Mouse (Mus musculus): Measurements from ENCODE around the gene Auh. TPM values are rescaled to one million over a fixed set of nuclear protein-coding genes. Genes with fewer than 3 reads are reported as not detected.

The Auh gene
- total RNA-seq, 2 experiments from 2014 or later: 107 to 115 TPM

DNA sequence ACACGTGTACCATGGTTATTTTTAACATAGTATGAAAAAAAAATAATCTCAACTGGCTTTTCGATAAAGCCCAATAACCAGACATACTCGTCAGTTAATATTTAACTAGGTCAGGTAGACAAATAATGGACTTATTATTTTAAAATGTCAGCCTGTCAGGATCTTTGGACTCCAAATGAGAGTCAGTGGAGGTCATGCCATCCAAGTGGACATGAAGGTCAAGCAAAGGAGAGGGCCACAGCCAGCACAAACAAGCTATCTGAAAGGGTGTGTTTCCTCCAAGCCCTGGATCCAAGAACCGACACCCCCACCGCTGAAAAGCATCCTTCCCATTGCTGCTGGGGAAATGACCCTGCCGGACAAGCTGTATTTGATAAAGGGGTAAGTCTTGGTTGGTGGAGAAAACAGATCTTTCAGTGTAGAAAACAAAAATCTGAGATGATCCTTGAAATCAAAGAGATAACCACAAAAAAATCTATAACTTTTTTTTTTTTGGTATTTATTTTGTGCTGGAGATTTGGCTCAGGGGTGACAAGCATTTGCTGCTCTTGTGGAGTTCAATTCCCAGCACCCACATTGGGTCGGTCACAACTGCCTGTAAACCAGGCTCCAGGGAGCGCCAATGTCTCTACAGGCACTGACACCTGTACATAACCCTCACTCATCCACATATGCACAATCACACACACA is 96.9 kb downstream of the Auh start:
- no peak for DNase-seq

DNA sequence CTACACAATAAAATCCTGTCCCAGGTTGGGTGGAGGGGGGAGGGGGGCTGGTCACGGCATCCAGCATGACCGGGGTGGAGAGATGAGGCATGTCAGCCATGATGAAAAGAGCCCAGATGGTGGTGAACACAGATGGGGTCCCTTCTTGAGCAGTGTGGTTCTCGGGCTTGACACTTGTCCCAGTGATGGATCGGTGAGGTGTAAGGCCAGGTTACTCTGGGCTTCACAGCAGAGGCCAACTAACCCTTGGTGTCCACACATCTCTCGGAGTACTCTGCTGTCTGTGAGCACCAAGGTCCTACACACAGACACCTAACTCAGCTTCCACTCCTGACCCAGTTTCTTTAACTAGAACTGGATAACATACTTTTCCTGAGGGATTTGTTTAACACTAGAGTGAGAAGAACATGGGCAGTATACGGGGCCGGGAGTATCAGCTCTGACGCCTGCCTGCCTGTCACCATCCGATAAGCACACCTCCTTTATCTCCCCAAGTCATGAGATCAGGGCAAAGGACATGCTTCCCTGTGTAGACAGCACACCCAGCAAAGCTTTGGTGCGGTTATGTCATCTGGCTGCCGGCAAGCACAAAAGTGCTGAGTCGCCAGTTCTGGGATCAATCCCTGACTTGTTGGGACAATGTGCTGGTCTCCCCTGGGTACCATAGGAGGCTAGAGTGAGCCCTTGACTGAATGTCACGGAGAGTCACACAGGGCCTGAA is 98.3 kb downstream of the Auh start:
- DNase-seq: no peak

DNA sequence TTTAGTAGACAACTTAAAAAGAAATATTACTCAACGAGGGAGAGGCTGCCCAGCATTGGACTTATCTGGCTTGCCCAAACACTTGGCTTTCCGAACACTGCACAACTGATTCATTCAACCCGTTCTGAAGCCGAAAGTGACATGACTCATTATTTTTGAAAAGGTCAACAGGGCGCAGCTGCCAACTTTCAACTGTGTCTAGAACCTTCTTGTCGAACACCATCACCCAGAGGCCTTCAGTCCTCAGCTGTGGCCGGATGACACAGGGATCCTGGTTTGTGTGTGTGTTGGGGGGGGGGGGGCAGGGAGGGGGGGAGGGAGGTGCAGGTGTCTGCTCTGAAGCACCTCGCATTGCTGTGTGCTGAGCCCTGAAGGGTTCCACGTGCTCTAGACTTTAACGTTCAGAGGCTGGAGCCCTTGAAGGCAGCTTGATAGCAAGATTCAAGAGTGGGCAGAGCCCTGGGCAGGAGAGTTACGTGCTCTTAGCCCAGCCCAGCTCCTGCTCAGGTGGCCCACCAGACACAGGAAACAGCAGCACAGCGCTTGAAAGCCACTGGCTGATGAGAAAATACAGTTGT is 100.4 kb downstream of the Auh start:
- DNase-seq: no peak

DNA sequence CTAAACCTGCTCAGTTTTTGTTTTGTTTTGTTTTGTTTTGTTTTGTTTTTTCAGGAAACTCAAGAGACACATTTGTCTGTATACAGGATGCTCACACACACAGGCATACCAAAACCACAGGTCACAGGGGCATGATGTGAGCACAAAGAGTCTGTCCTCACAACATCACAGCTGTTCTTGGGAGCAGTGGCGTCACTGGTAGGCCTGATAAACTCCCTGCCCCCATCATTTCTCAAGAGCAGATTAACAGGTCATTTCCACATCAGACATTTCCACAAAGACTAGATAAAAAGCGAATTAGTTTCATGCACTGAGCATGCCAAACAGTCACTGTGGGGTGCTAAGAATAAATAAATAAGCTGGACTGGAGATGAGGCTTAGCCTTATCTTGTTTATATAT is 101.3 kb downstream of the Auh start:
- DNase-seq: no peak

DNA sequence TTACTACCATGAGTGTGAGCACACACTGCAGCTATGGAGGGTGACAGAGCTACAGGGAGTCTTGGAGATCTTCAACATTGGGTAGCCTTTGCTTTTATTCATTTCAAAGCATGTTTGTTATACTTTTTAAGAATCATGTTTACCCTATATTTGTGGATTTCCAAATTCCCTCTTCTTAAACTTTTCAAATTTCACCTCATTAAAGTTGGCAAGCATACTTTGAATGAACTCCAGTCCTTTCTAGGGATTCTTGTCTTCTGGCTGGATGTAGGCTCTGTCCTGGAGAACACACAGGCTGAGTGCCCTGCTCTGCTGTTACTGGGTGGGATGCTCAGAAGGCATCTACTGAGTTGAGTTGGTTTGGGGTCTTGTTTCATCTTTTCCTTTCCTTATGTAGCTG is 102.8 kb downstream of the Auh start:
- no peak for DNase-seq

DNA sequence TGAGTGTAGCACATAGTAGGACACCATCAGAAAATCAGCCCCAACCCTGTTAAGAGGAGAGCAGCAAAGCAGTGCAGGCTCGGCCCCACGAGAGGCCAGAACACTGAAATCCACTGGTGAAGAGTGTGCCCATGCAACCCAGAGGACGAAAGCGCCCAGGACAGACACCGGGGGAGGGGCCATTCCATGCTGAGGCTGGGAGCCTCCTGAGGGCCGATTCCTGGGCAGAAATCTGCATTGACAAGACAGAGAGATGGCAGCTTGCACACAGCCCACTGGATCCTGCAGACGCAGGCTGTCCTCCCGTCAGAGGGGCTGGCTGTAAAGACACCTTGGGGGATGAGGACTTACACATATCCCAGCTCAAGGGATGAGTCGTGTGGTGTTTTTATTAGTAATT is 104.7 kb downstream of the Auh start:
- no peak for DNase-seq

DNA sequence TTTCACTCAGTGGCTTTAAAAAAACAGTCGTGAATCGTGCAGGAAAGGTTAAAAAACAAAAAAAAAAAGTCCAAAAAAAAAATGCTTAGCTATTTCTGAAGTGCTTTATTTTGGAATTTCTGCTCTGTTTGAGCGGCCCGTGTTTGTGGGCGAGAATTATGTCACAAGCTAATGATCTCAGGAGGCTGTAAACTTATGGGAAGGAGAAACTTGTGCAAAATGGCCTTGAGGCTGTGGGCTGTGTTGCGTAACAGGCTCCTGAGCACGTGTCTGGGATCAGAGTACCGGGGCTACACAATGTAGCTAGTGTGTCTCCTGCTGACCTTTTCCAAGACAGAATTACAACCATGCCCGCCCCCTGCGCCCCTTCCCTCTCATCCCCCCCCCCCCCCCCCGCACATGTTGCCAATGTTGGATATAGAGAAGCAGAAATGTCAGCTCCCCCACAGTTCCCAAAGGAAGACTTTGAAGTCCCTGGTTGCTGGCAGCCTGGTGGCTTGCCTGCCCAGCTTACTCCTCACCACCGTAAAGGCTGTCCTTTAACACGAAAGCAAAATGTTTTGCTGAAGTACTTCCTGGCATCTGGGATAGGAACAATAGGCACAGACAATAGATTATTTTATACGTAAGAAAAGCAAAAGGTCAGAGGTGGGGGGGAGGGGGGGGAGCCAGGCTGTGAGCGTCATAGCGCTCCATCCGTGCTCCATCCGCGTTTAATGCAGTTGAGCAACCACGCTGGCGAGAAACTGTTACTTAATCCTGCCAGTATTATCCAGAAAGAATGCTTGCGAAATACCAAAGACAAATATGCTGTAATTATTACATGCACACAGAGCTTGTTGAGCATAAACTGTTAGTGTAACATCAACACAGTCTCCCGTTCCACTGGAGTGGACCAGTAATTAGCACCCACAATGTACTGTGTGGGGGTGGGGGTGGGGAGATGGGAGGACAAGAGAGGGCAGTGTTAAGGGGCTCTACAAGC is 107.0 kb downstream of the Auh start:
- no peak for DNase-seq

DNA sequence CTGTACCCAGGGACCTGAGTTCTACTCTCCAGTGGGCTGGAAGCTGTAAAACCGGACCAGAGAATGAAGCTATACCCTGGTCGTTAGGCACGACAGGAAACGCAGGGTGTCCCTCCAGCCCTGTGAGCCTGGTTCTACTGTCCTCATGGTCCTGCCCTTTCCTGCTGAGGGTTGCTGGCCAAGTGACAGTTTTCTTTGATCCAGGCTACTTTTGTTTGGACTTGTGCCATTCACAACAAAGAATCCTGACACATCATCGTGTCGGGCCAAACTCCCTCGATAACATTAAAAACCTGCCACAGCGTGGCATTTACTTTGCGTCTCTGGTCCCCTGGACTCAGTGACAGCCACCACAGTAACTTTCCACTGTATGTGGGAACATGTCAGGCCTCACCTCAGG is 107.9 kb downstream of the Auh start:
- DNase-seq: no peak

DNA sequence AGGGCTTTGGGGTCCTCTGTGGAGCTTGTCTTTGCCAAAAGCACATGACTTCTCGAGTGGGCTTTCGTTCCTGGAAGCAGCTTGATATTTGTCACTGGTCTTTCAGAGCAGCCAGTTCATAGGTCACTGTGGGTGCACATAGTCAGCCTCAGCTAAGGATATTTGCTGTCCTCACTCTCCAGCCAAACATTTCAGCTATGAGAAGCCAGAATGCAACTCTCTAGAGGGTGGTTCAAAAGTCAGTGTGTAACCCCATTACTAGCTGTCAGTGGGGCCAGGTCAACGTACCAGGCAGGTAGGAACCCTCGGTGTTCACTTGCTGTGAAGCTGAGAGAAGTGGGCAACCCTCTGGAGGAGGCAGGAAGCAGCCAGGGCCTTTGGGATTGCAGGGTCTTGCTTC is 109.6 kb downstream of the Auh start:
- DNase-seq: no peak

DNA sequence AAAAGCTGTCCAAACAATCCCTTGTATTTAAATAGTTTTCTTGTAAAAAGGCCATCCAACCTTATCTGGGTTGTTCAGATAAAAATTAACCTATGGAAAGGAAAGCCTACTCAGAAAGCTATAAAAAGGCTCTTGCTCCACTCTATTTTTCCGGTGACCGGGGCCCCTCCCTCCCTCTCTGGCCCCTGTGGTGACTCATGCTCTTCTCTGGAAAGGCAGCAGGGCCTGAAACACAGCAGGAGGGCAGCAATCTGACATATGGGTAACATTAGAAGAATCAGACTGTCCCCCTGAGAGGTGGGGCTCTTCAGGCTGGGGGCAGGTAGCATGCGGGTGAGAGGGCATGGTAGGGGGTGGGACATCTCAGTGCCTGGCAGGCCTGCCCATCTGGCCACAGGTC is 110.7 kb downstream of the Auh start:
- DNase-seq: no peak

DNA sequence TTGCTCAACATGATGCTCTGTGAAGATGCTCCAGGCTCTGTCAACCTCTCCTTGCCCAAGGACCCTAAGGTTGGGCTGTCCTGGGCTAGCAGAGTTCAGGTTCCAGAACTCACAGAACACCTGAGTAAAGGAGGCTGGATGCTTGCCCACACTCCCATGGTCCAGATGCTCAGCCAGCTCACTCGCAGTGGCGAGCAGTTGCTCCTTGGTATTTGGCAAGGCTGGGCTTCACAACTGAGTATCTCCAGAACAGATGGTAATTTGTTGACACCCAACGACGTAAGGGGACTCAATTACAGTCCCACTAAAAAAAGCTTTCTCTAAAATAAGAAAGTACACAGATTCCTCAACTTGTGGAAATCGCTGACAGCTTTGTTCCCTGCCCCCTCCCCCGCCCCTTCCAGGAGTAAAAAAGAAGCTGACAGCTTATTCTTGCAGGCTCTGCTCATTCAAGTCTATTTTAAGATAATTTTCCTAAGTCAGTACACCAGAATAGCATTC is 111.4 kb downstream of the Auh start:
- peak; percentile 50 to 52 for DNase-seq

DNA sequence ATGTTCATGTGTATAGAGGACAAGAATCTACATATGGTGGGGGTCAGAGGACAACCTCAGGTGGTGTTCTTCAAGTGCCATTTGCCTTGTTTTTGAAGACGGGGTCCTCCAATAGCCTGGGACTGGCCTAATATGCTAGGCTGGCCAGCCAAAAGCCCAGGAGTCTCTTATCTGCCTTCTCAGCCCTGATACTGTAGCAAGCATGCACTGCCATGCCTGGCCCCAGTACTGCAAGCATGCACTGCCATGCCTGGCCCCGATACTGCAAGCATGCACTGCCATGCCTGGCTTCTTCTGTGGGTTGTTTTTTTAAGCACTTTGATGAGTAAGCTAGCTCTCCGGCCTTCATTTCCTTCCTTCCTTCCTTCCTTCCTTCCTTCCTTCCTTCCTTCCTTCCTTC is 115.7 kb downstream of the Auh start:
- no peak for DNase-seq

DNA sequence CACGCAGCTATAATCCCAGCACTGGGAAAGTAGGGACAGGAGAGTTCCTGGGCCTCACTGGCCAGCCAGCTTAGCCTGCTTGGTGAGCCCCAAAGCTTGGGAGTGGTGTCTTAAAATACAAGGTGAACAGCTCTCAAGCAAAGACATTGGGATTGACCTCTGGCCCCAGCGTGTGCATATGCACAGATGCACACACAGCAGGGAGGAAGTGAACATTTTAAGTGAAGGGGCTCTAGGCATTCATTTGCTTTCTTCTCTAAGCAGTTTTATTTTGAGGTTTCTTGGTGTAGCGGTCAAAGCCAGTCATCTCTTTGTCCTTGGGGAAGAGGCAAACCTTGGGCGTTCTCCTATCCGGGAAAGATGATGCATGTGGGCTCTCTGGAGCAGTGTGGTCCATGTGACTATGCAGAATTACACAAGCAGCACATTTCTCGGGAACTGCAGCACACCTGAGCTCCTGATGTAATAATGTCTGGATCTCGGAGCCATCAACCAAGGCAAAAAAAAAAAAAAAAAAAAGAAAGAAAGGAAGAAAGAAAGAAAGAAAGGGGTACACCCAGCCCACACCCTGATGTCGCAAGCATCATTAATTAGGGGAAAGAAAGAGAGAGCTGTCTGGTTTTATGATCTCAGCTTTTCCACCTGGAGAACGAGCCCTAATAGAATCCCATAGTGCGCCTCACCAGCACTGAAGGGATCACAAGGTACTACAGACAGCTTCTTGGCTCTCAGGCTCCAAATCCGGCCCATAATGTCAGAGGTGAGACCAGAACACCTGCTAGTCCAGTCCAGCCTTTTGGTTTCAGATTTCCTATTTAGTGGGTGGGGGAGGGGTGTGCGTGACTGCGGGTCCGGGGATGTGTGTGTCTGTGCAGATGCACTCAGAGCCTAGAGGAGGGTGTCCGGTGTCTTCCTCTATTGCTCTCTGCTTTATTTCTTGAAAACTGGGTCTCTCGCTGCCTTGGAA is 116.6 kb downstream of the Auh start:
- DNase-seq: no peak

DNA sequence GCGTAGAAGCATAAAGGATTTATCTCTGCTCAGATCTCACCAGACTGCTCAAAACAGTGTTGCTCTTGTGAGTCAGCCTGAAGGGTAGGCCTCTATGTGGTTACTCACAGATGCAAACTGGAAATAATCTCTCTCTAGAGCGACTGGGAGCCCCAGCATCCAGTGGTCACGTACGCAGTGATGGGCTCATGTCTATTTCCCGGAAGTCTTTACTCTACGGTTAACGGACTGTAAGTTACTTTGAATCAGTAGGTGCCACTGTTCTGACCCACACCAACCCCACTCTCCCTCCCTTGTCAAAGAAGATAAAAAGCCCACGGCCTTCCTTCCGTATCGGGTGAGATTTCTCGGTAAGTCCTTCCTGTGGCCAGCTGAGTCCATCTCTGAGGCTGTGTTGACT is 121.8 kb downstream of the Auh start:
- no peak for DNase-seq

DNA sequence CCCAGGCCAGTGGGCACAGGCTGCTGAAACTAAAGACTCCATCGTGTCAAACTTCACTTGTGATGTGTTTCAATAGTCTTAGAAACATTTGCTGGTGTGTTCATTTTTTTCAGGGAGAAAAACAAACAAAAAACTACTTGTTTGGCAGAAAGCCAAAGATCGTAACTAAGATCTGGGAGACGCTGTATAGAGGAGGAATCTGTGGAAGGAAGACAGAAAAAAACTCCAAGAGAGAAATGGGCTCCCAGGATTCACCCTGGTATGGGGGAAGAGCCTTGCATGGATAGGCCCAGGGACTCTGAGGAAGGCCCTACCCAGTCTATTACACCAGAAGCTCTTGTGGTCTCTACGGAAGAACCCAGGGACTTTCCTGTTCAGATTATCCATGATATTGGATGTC is 123.5 kb downstream of the Auh start:
- DNase-seq: no peak

DNA sequence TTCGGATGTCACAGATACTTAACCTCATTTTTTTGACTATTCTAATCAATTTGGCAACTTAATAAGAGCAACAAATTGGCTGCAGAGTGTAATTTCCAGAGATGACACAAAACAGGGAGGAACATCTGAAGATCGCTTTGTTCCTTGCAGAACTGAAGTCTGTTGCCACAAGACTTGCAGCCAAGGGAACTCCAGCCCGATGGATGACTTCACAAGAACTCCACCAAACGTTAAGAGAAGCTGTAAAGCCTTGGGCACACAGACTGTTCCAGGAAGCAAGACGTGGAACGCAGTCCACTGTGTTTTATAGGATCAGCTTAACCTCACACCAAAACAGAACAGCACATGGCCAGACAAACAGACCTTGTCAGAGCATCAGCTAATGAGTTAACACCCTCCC is 123.9 kb downstream of the Auh start:
- DNase-seq: no peak

DNA sequence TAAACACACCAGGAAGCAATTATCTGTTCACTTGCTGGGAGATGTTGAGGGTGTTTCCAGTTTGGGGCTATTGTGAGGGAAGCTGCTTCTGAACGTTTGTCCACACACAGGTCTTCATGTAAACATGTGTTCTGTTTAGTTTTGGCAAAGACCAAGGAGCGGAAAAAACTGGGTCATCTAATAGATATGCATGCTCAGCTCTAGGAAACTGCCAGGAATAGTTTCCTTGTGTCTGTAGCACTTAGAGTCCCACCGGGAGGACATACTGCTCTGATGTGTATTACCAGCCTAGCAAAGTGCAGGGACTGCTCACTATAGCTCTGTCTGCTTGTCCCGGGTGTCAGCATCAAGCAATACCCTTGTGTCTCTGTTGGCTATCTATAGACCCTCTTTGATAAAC is 127.0 kb downstream of the Auh start:
- no peak for DNase-seq

DNA sequence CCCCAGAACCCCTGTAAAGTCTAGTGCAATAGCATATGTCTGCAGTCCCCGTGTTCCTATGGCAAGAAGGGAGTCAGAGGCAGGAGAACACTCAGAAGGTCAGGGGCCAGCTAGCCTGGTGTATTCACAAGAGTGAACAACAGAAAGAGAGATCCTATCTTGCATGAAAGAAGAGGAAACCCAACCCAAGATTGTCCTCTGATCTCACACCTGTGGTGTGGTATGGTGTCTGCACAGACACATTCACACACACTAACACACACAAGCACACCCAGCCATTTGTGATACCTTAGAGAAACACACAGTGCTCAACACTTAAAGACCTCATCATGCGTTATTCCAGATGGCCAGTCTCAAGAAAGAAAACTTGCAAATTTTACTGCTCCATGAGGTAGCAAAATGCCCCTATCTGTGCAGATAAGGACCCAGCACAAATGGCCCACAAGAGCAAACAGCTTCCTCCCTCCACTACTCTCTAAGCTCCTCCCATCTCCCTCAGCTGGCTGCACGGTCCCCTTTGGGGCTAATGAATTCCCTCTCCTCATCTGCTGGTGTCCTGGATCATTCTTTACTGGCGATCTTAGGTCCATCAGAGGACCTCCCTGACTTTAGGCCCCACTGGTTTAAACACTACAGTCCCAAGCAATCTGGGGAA is 128.7 kb downstream of the Auh start:
- no peak for DNase-seq

DNA sequence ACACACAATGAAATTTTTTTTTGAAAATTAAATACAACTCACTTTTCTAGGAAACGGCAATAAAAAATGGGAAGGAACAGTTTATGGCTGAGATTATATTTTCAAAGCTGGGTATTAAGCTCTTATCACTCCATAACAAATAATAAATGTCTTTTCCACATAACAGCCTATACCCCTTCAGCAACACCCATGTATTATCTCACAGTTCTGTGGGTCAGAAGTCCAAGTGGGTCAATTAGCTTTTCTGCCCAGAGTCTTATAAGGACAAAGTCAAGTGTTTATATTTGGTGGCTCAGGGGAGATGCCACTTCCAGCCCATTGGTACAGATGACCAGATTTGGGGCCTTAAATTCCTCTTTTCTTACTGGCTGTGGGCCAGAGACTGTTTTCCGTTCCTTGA is 129.4 kb downstream of the Auh start:
- DNase-seq: no peak

DNA sequence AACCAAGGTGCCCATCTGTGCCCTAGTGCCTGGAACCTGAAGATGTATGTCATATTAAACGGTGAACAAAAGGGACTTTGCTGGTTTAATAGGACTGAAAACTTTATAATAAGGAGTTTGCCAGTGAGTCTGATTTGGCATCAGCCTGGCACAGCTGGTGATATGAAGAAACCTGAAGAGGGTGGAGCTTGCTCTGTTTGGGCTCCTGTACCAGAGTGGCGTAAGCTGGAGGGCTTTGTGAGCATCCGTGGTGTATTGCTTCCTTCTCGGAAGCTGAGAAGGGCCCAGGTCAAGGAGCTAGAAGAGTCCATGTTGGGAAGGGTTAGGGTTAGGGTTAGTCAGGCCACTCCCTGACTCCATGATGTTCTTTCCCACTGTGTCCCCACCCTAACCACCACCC is 135.2 kb downstream of the Auh start:
- no peak for DNase-seq

DNA sequence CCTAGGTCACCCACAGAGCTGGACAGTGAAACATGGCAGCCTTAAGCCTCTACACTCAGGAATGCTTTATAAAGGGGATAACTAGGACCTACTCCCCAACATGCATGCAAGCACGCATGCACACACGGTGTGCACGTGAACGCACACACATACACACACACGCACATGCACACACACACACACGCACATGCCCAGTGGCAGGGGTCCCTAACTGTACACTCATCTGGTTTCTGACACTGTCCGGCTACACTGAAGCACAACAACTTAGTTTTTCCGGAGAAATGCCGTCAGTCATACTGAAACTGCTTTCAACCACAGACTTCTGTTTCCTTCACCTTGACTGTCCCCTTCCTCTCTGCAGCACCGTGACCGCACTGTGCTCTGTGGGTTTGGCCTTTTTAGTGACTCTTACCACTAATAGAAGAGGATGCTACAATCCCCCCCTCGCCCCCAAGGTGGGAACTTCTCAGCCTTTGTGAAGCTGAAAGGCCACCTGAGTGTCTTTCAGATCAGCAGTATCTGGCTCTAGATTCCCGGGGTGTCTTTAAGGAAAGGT is 136.0 kb downstream of the Auh start:
- no peak for DNase-seq
